Mouse (Mus musculus) kidney, postnatal 25 days (tissue): ENCODE measurements at regions not wholly inside any gene's neighbourhood (a gene's known extent, or its start where the extent isn't known, plus 50 kb on each side); places are given as distances from the start of the nearest gene placed in this dataset.

ENCODE experiments used
- DNase-seq, 2 experiments: peaks; one replicate each; pipeline ENCODE4 v3.0.0; 2021; ENCODE audit warnings: mixed read lengths in 2 of 2

DNA sequence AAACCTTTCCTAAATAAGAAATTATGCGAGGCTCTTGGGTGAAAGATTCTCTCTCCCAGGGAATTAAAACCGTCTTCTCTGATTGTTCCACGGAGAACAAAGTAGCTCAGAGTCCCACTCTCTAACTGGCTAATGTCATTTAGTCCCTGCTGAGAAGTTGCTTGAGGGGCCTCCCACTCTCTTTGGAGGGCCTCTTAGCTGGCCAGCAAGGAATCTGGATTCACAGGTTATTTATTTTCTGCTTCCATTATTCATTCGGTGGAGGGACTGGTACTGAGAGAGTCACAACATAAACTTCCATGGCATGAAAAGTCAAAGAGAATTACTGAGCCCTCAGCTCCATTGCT lies 210.8 kb downstream of the Mex3b start:
- no peak for DNase-seq

GRCm38 (mm10) chr7:83078695-83079094 lies 211.6 kb downstream of the Mex3b start:
- no peak for DNase-seq

DNA sequence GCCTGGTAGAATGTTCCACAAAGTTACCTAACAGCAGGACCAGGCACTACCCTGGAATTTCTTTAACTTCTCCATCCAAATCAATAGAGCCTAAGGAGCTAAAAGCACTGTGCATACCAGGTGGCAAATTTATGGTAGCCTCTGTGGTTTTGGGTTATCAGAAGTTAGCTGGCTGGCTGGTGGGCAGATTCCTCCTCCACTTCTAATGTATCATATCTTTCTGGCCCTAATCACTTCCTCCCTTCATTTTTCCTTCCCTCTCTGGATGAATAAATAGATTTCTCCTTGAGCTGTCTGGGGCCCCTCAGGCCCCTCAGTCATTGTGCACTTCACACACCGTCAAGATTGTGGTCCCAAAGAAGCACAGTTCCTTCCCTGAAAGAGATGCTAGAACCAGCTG lies 212.7 kb downstream of the Mex3b start:
- DNase-seq = no peak

DNA sequence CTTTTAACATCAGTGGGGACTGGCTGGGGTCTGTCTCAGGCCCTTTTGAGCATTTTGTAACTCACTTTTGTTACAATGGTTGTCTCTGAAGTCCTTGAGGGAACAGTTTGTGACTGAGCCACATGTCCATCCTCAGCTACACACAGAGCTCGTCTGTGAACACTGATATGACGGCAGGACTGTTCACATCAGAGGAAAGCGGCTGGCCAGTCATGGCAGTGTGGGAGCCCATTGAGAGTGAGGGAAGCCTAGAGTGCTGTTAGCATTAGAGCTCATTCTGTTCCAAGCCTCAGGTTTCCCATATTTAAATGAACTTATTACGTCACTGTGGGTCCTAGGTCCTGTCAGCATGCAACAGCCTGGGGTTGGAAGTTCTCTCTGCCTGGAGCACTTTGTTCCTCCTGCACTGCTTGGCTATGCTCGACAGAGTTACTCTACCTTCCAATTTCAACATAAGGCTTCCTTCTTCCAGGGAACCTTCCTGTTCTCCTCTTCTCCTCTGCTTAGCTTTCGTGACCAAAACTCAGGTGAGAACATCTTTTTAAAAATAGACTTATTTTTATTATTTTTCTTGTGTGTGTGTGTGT lies 217.5 kb downstream of the Mex3b start:
- DNase-seq = no peak

GRCm38 (mm10) chr7:83085547-83086158 lies 218.5 kb downstream of the Mex3b start:
- no peak for DNase-seq

DNA sequence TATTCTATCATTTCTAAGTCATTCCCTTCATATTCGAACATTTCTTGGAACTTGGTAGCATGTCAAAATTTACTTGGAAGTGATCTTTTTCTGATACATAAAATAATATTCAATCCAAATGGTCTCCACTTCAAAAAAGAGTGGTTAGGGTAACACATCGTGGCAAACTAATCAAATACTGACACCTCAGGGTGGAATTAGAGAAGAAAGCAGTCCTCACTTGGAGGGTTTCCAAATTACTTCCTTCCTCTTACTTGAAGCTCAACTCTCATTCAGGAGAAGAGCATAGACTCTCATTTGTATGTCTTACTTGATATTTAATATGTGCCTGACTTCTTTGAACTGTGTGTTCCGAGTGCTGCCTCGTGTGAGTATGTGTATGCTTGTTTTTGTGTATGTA lies 220.3 kb downstream of the Mex3b start:
- DNase-seq = no peak

GRCm38 (mm10) chr7:83088125-83088524 lies 221.0 kb downstream of the Mex3b start:
- DNase-seq = no peak

GRCm38 (mm10) chr7:83089330-83089982 lies 222.3 kb downstream of the Mex3b start:
- DNase-seq = peak; percentile 12 to 53

DNA sequence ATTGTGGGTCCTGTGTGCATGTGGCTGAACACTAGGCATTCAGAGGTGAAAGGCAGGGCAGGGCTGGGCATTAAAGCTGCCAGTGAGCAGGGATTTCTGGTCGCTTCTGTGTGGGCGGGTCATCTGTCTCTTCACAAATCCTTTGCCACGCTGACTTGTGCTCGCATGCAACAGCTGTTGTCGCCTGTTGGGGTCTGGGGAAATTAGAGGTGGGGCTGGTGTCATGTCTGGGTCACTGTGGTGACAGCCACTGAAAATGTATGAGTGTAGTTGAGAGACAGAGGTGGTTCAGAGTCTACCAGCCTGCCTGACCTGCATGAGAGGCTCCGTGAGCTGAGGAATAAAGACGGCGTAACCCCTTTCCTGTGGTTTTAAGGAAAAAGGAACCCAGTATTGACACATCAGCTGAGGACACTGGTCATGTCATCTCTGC lies 226.8 kb downstream of the Mex3b start:
- no peak for DNase-seq

GRCm38 (mm10) chr7:83094899-83095298 lies 227.8 kb downstream of the Mex3b start:
- DNase-seq = no peak

DNA sequence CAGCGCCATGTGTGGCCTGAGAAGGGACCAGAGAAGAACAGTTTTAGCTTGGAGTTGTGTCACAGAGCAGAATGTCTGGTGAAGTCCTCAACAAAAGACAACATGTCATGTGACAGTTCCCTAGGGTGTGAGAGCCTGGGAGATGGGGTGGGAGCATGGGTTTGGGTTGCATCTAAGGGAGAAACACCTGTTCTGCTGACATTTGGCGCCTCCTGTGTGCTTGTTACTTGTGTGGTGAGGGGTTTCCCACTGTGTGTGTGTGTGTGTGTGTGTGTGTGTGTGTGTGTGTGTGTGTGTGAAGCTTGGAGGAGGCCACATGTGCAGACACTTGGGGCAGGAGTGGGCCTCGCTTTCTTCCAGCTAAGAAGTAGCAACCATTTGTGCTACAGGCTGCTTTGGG lies 228.5 kb downstream of the Mex3b start:
- DNase-seq = no peak

GRCm38 (mm10) chr7:83104426-83104825 lies 237.3 kb downstream of the Mex3b start:
- no peak for DNase-seq

DNA sequence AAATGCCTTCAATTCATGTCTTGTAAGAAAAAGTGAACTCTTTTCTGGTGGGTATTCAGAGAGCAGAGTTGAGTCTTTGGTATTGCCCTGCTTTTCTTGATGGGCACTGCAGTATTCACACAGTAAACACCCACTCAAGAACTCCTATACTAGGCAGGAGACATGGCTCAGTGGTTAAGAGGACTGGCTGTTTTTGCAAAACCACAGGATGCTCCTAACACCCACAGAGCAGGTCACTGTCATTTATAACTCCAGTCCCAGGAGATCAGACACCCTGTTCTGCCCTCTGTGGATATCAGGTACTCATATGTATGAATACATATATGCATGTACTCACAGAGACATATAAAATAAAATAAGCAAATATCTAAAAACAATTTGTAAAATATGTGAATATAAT lies 238.5 kb downstream of the Mex3b start:
- DNase-seq = no peak

- no peak for DNase-seq
Observed at GRCm38 (mm10) chr7:83111217-83111823, 244.2 kb downstream of the Mex3b start.

DNA sequence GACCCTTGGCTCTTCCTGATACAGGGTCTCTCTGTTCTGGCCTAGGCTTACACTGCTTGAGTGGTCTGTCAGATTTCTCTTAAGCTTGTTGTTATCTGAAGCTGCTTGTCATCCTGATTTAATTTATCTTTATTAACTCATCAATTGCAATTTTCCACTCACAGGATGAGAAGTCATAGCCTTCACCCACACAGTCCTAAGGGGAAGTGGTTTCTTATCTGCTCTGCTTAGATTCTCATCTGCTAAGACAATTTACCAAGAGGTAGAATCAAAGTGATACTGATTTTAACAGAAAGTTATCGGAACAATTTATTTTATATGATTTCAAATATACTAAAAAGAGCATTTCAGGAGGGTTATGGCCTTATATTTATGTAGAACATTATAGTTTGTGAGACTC lies 249.4 kb downstream of the Mex3b start:
- no peak for DNase-seq

DNA sequence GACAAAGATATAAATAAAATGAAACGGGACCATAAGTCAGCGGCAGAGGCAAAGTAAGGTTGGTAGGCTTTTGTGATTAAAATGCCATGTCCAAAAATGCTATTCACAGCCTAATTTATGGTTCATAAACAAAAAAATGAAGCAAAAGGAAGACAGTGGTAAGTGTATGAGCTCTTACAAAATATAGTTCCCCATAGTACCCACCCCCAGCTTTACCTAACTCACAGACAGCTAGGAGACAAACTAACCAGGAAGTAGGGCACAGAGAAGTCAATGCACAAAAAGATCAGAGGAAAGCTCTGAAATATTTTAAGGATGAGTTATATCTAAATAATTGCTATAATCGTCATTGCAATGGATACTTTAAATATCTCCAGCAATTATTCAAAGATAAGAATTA lies 249.9 kb downstream of the Mex3b start:
- no peak for DNase-seq

GRCm38 (mm10) chr7:83126196-83126595 lies 259.1 kb downstream of the Mex3b start:
- DNase-seq = peak in 1 of 2 experiments; percentile 14

DNA sequence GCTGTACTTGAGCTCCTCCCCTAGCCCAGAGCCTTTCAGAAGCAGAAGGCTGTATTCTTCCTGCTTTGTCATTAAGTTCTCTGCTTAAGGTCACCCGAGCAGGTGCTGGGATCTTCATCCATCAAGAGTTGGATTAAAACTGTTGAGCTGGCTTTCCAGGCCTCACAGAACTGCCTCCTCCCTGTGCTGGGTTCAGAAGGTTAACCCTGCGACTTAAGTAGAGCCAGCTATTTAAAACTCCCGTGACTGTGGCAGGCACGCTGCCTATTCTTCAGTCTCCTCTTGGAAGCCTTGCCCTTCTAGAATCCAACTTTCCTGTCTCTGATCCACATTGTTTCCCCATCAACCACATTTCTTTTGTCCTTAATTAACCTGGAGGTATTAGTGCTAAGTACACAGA lies 273.1 kb downstream of the Mex3b start:
- peak; percentile 51 to 68 for DNase-seq

DNA sequence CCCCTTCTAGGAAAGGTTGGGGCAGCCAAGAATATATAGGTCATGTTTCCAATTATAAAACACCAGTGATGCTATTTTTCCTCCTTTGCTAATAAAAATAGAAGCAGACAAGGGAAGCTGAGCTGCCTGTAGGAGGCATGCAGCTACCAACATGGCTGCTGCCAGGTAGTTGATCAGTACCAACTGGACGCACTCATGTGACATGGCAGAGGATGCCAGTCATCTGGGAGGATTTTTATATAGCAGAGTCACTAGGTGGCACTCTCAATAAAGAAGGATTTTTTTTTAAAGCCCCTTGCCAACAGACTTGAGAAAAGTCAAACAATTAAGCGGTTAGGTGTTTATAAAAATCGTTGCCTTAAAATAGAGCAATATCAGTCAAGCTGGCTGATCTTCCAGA lies 273.5 kb downstream of the Mex3b start:
- DNase-seq = no peak

DNA sequence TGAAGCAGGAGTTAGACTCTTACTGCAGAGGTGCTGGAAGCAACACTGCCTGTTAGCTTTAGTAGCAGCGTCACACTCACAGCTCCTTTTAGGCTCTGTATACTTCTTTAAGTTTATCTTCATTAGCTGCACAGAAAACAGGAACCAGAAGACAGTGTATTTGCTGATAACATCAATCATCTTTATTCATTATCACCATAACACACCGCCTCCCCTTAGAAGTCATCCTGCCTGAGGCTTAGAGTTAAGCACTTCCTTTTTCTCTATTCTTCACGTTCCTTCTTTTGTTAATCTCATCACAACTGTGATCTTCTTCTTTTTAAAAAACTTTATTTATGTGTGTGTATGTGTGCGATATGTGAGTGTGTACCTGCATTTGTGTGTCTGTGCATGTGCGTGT lies 276.9 kb downstream of the Mex3b start:
- DNase-seq = no peak

GRCm38 (mm10) chr7:83145551-83145950 lies 278.4 kb downstream of the Mex3b start:
- DNase-seq = no peak

DNA sequence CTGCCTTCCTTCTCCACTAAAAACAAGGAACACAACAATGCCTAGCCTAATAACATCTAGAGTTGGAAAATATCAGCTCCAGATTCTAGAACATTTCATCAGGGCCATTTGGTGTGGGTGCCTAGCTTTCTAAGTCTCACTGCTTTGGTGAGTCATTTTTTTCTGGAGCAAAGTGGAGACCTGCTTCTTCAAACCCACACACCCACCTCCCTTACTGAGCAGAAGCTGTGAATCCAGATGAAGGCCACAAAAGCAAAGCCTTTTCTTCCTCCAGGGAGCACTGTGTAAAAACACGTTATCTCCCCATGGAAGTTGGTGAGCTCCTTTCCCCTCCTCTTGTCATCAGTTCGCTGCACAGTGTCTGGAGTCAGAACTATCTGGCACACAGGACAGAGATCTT lies 294.1 kb downstream of the Mex3b start:
- DNase-seq = no peak

- no peak for DNase-seq
Observed at GRCm38 (mm10) chr7:83162868-83163267, 295.7 kb downstream of the Mex3b start.

DNA sequence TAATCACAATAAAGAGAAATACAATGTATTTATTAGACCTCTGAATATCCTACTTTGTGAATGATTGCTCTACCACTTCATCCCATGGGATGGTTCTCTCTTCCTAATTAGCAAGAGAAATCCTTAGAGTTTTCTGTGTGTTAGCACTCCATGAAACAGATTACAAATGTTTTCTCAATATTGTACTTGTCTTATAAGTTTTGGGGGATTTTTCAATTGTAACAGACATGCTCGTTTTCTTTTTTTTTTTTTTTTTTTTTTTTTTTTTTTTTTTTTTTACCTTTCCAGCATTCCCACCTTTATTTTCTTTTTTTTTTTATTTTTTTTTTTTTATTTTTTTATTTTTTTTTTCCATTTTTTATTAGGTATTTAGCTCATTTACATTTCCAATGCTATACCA lies 312.3 kb downstream of the Mex3b start:
- DNase-seq = no peak
